Mouse (Mus musculus) left cerebral cortex, adult 9 months (tissue): ENCODE results near the gene Iscu.
"Not testable (repeated sequence)": the region's sequence is repeated elsewhere in the genome, so short reads cannot be mapped to it uniquely, and the experiment has no call there.

Experiments
- DNase-seq, 2 experiments: peaks; one replicate each; pipeline ENCODE4 v3.0.0; 2022; ENCODE audit warnings: low spot score in 2 of 2

The Iscu gene

DNA sequence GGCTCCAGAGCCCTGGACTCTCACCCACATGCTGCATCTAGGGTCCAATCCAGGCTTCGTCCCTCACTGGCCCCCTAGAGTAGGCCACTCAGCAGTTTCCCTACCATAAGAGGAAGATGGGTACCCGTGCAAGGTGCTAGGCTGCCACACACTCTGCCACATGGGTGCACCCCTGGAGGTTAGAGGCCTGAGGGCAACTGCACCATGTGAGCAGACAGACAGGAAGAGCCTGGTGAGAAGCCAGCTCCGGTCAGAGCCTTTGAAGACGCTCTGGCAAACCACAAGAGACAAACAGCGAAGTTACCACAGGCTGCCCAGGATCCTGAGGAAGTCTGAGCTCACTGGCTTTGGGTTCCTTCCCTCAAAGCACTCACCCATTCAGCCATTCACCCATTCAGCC lies 14.4 kb downstream of the Iscu start:
- DNase-seq, result no peak

DNA sequence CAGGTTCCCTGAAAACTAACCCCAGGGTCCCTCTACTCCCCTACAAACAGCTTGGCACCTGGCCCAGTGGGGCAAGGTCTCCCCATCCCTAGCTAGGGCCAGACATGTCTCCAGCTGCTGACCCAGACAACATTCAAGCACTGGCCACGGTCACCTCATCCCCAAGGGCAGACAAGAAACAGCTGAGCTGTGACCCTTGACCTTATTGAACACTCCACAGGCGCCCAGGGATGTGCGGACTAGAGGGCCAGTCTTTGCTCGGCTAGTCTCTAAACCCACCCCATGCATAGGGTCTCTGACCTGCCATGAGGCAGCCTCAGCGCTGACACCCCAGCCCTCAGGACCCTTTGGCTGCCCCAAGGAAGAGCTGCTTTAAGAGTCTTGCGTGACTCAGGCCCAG lies 16.1 kb downstream of the Iscu start:
- no peak for DNase-seq

DNA sequence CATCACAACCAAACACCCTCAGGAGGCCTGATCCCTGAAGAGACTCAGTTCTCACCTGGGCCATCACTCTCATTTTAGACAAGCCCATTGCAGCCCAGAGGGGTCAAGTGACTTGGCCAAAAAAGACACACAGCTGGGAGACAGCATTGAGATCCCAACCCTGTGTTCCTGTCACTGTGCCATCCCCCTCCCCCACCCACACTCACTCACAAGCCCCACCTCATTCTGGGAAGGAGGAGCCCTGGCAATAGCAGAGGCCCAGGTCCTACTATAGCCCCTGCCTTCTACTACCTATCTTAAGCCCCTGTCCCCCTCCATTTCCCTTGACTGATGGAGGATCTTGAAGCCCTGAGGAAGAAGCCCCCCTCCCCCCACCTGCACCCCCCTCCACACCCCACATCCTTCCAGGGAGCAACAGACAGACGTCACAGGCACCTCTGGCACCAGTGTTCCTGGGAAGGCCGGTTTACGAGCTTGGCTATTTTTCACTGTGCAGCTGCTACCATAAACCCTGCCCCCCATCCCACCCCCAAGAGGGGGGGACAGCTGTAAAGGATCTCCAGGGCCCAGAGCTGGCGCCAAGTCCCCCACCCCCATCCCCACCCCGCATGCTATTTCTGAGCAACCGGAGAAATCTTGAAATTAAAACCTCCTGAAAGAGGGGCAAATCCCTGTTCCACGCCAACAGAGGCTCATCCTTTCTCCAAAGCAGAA lies 16.7 kb downstream of the Iscu start:
- no peak for DNase-seq

DNA sequence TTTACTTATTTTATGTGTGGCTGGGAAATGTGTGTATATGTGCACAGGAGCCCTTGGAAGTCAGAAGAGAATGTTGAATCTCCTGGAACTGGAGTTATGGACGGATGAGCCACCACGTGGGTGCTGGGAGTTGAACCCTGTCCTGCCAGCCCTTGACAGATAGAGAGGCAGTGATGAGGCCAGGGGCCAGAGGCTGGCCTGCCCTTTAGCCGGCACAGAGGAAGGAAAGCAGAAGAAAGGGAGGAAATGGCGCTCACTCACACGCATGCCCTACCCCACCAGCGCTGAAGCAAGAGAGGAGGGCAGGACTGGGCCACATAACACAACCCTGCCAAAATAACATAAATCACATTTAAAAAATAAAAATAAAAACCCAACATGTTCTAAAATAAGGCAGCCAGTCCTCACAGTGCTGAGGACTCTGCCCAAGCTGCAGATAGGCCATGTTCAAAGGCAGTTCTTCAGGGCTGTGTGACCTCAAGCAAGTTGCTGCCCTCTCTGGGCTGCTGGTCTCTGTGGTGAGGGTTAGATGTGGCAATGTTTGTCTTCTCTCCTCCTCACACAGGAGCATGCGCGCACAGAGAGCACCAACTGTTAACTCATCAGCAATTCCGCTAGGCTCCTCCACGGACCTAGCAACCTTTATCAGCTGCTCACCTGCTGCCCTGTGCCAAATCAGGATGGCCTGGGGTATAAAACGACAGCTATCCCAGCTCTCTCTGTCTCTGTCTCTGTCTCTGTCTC lies 18.1 kb downstream of the Iscu start:
- DNase-seq, result no peak

DNA sequence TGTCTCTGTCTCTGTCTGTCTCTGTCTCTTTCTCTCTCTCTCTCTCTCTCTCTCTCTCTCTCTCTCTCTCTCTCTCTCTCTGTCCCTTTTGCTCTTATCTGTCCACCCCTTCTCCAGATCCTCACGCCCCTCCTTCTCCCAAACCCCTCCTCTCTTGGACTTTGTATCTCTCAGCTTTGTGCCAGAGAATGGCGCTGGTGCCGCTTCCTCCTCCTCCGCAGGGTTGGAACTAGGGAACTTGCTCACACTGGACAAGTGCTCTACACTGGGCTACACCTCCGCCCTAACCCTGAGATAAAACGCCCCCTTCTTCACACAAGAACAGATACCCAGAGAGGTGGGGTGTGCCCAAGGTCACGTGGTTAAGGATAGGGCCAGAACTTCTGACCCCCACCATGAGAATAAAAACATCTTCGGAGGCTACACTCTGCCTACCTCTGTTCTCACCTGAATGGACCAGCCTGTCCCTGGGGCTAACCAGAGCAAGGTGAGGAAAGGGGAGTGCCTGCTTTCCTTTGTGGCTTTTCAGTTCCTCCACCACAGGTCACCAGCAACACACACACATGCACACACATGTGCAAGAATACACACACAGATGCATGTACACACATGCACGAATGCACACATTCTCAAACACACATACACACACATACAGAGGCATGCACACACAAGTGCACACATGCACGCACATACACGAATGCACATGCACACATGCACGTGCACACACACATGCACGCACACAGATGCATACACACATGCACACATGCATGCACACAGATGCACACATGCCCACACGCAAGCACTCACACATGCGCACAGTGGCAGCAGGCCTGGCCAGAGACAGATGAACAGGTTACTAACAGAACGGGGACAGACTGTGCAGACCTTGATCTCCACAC lies 18.9 kb downstream of the Iscu start:
- no peak for DNase-seq

DNA sequence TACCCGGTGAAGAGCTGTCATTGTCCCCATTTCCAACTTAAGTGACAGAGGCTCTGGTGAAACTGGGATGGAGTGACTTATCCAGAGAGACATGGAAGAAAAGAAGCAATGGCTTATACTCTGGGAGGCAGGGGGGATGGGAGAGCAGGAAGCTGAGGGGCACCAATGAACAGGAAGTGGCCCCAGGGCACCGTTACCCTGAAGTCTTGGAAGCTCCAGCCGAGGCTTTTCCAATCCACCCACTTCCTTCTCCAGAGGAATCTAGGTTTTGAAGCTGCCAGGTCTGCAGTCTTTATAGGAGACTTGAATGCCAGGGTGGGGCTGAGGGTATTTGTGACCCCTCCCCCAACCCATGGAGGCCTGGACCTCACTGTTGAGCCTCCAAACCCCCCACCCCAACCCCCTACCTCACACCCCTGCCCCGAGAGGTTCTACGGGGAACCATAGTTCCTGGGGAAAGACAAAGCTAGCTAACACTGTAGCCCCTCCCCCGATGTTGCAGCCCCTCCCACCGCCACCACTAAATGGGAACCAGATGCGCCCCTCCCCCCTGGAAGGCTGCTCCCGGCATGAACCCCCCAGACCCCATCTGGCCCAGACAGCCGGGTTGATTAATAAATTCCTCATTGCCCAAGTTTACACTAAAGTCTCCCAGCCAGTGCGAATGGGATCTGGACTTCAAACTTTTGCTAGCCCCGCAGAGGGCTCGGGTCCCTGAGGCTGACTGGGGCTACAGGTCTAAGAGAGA lies 24.0 kb downstream of the Iscu start:
- DNase-seq, result no peak

DNA sequence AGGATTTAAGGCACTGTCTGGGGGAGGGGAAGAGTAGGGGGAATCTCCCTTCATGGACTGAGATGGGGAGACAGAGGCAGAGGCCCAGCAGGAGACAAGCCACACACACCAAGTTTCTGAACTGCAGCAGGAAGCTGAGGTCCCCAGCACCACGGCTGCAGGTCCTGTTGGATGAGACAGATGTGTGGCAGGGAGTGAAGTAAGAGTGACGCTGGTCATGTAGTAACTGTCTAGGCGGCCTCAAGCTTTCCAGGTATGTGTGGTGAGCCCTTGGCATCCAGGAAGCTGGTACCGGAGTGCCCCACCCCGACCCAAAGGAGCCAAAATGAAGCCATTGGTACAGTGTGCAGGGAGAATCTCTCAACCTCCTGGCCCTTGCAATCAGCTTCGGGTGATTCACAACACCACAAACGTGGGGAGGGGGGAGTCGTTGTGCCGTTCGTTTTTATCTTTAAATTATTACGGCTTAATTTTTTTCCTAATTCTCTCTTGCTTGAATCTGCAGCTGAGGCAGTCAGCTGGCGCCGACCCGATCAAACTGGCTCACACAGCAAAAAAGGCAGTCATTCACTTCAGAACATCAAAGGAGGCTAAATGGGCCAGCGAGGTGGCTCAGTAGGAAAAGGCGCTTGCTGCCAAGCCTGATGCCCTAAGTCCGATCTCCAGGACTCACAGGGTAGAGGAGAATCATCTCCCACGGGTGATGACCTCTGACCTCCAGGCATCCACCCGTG lies 24.8 kb downstream of the Iscu start:
- DNase-seq, result no peak

DNA sequence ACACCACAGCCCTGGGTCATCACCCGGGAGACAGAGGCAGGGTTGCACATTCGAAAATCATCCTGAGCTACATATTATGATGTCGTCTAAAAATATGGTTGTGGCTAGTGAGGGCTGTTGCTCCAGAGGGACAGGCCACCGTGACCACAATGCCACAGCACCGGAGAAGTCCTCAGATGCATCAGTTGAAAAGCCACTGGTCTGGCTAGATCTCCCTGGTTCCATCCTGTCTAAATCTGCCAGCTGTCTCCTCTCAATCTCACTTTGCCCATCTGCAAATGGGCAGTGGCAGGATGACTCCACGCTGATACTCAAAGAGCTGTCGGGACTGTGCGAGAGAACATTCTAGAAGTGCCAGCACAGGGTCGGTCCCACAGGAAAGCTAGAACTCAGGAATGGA lies 26.0 kb downstream of the Iscu start:
- no peak for DNase-seq

DNA sequence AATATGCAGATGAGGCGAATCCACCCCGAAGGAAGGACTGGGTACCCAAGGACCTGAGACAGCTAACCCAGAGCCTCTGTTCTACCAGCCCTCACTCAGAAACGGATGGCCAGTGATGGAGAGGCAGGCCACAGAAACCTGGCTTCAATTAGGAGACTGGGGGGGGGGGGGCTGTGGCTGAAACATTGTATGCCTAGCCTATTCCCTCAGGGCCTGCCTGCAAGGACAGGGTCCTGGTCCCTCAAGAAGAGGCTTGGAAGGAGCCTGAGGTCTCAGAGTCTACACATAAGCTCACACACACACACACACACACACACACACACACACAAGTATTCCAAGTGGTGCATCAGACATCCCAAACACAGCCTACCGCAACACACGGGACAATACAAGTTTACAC lies 27.1 kb downstream of the Iscu start:
- no peak for DNase-seq

DNA sequence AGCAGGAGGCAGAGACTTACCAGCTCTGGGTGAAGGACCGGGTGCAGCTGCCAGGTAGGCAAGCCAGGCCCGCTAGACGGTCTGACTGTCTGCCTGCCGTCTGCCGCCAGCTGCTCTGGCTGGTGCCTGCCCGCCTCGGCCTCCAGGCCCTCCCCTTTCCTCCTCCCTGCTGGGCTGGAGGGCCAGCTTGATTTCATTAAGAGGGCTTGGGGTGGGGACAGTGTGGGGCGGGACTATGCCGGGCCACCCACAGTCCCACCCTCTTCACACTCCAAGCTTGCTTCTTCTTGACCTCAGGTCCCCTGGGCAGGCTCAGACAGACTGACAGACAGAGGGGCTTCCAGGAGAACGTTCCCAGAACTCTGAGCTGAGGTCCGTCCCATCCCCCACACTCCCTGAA lies 27.7 kb downstream of the Iscu start, which contains the start of gene Tmem119:
Tmem119 (minus strand) TSS at position 237 of the 400 bp plus-strand sequence.
- DNase-seq, result no peak

DNA sequence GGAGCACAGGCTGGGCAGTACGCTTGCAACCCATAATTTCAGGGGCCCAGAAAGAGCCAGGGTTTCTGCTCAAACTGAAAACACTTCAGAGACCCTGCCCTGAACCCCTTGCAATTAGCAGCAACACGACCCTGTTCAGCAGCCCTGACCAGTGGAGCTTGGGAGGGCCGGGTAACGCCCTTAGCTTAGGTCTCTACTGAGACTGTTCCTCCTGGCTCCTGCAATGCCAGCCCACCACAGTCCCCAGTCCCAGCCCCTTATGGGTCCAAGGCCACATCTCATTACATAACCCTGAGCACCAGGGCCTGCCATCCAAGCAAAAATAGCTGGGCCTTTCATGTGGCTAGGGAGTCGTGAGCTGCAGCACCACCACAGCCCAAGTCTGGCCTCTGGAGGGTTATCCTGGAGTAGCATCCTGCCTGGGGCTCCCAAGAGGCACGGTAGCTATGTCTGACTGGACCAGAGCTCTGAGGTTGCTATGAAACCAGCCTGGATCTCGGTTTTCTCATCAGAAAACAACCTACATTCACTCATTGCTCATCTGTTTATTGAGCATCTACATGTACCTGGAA lies 31.9 kb downstream of the Iscu start:
- DNase-seq, result no peak

DNA sequence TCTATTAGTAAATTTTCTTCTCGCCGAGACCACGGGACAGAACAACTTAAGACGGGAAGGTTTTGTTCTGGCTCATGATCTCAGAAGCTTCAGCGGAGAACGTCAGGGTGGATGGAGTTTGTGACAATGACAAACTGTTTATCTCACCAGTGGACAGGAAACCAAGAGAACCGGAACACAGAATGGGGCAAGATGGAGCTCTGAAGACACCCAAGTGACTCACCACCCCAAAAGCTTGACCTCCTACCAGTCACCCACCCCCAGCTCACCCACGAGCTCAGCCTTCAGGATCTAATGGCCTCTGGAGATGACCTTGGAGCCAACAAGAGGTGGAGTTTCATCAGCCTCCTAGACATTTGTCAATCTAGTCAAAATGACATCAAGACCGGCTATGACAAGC lies 32.8 kb downstream of the Iscu start:
- DNase-seq, result no peak

DNA sequence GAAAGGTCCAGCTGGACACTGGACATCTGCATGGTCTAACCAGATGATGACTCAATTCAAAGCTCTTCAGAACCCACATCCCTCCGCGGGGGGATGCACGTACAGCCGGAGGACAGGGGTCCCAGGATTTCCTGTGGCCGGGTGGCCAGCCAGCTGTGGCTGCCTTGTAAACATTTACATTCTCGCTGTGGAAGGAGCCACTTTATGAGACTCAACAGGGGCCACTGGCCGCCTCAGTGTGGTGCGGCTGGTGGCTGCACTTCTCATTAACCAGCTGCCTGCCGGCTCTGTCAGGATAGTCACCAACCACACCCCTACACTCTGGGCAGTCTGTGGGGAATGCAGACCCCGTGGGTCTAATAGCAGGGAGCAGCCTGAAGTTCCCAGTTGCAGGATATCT lies 33.9 kb downstream of the Iscu start:
- DNase-seq, result no peak

DNA sequence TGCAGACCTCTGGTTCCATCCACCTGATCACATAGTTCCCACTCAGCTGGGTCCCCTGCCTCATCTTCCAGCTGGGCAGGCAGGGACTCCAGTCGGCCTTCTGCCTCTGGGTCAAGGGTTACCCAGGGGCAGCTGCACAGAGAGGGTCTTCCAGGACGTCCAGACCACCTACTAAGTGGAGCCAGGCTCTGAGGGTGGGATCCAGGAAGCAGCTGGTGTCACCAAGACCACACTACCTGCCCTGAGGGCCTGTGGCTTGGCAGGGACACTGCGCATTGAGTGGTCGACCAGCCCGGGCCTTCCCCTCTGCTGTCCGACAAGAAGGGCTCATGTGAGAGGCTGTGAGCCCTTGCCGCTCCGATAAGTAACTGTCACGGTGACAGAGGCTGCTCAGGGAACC lies 35.2 kb downstream of the Iscu start:
- DNase-seq, result no peak

DNA sequence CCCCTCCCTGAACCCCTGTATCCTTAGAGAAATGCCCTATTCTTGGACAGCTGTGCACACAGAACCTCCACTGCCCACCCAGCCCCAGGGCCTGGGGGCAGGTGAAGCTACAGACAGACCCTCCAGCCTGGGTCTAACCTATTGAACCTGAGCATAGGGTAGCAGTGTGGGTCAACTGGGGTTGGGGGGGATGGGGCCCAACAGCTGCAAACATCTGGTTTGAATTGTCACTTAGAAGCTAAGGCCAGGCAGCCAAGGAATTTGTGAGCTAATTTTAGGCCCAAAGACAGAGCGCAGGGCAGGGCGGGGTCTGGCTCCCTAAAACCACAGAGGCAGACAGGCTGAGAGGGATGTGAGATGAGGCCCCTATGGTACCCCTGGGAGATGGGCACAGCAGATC lies 35.6 kb downstream of the Iscu start:
- DNase-seq, result no peak

DNA sequence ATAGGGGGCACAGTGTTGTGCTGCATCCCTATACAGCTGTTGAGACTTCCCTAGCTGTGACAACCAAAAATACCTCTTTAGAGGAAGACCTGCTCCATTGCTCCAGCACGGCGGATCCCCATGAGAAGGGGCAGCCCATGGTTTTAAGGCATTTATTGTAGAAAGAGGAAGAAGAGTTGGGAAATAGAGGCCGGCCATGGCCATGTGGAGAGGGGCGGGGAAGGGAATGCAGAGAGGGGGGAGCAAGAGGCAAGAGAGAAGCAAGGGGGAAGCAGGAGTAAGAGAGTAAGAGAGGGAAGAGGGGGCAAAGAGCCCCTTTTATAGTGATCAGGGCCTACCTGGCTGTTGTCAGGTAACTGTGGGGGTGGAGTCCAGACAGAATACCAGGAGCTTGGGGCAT lies 37.6 kb downstream of the Iscu start:
- DNase-seq, result no peak

DNA sequence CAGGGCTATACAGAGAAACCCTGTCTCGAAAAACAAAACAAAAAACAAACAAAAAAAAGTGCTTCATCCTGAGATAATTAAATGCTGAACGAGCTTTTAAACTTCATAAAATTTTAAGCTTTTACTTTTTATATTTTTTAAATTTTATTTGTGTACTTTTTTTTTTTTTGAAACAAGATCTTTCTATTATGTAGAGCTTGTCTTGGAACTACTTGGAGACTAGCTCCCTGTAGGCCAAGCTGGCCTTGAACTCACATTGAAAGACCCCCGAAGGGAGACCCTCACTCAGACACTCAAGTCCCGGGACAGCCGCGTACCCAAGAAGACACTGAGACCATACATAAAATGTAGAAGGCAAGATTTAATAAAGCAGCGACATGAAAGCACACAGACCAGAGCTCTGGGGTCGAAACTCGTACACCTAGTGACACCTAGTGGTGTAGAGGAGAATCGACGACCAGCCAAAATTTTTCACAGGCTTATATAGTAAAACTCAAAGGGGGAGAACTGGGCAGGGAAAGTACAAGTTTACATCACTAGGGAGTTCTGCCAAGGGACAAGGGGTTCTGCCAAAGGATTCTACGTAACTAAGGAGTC lies 39.4 kb downstream of the Iscu start:
- not testable (repeated sequence) for DNase-seq

DNA sequence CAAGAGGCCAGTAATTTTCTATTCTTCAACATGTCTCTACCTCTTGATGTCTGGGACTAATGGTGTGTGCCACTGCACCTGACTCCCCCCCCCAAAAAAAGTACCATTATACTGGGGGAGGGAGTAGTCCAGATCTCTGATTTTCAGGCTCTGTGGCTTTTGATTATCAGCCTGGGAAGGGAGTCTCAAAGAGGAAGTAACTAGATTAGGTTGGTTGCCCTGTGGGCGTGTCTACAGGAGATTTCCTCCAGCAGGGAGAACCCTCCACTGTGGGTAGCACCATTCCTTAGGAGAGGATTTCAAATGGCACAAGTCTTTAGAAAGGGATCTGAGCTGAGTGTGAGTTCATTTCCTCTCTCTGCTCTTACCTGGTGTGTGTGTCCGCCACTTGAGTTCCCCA lies 40.1 kb downstream of the Iscu start:
- no peak for DNase-seq

DNA sequence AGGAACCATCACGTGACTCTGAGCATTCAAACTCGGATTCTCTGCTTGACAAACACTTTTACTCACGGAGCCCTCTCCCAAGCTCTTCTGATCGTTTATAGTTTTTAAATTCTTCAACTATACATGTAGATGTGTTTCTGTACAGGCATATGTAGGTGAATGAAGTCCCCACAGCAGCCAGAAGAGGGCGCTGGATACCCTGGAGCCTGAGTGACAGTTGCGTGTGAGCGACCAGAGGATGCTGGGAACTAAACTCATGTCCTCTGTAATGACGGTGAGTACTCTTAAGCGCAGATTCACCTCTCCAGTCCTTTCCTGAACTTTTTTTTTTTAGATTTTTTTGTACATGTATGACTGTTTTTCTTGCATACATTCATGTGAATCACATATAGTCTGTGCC lies 41.1 kb downstream of the Iscu start:
- DNase-seq, result no peak
